Mouse (Mus musculus): ENCODE data around the gene Slc35e4. TPM values are rescaled to one million over a fixed set of nuclear protein-coding genes. Genes with fewer than 3 reads are reported as not detected.

Gene Slc35e4
- total RNA-seq, 2 experiments from 2014 or later = 18.4 to 19.6 TPM

DNA sequence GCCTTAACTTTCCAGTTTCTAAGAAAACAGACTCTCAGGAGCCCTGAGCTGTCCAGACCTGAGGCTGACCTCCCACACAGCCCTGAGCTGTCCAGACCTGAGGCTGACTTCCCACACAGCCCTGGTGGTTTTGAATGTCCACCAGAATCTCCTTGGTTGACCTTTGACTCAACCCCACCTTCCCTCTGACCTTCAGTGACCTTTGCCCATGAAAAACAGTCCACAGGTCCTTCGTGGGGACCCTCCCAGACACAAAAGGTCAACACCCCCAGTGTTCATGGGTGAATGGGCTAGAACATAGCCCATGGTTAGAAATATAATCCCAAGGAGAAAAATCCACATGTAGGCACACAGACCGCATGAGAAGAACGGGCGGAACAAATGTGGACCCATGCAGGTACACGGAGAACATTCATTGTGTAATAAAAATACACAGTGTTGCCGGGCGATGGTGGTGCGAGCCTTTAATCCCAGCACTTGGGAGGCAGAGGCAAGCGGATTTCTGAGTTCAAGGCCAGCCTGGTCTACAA is 19.4 kb upstream of the Slc35e4 start:
- Histone ChIP-seq H3K27ac (no peak overlapping the region), H3K4me3 (no peak overlapping the region)
- no peak for TF ChIP-seq CTCF (IDR thresholded peaks at IDR 0.05)
- no peak for DNase-seq
- intact Hi-C loops (cut with DNase I) = no loop called here

- peak within 1 kb of the TSS; percentile 70 for H3K27ac ChIP-seq
- DNase-seq = peak; percentile 92
- no peak for TF ChIP-seq CTCF (IDR thresholded peaks at IDR 0.05)
- H3K4me3 ChIP-seq = peak within 1 kb of the TSS; percentile 76
- intact Hi-C loops (cut with DNase I) = no loop called here
Observed at GRCm38 (mm10) chr11:3931511-3932211, 17.2 kb upstream of the Slc35e4 start, which contains the start of gene Tcn2. Gene Tcn2 (minus strand): TSS chr11:3932159.

- no peak for TF ChIP-seq CTCF (IDR thresholded peaks at IDR 0.05)
- H3K27ac ChIP-seq = peak overlapping the region; percentile 70; the same call in 1 of the 2 replicates
- peak overlapping the region; percentile 76 for H3K4me3 ChIP-seq
- DNase-seq = no peak
- intact Hi-C loops (cut with DNase I) = no loop called here
Observed at GRCm38 (mm10) chr11:3930931-3931330, 16.5 kb upstream of the Slc35e4 start.

- DNase-seq = no peak
- no peak overlapping the region for H3K4me3 ChIP-seq
- no peak overlapping the region for H3K27ac ChIP-seq
- no peak for TF ChIP-seq CTCF (IDR thresholded peaks at IDR 0.05)
- intact Hi-C loops (cut with DNase I) = no loop called here
Observed at GRCm38 (mm10) chr11:3930019-3930418, 15.6 kb upstream of the Slc35e4 start.

DNA sequence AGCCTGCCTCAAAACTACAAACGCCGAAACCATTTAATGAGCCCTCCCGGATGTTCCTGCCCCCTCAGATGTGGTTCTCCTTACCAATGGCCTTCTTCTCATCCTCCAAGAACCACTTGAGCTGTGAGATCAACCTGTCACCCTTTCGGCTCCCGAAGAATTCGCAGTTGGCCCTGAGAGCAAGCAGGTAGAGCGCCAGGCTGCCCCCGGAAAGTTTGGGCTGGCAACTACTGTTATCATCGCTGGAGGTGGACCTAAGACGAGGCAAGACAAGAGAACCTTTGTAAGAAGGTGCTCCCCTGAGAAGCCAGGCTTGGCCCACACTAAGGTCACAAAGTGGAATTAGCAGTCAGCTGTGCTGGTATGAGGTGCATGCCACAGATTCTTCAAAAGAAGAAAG is 11.5 kb upstream of the Slc35e4 start:
- Histone ChIP-seq H3K27ac (no peak overlapping the region), H3K4me3 (no peak overlapping the region)
- TF ChIP-seq CTCF (IDR thresholded peaks at IDR 0.05) = no peak
- intact Hi-C loops (cut with DNase I) = no loop called here
- no peak for DNase-seq

DNA sequence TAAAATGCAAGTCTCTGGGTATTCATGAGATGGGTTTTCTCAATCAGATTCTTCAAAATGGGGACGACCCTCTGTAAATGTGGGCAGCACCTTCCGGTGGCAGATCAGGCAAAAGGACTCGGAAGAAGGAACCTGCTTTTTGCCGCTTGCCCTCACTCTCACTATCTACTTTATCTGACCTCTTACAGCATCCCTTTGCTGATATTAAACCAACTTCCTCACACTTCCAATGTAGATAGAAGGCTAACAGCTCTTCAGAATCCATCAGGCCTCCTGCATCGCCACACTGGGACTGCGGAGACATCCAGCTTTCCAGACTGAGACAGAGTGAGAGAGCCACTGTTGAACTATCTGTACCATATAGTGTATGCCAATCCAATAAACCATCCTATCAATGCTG is 8.3 kb upstream of the Slc35e4 start:
- Histone ChIP-seq H3K27ac (no peak overlapping the region), H3K4me3 (no peak overlapping the region)
- intact Hi-C loops (cut with DNase I) = loop anchor here (5.0 kb wide), 1 partner anchor 210 kb away; no protein-coding TSS in a partner anchor
- TF ChIP-seq CTCF (IDR thresholded peaks at IDR 0.05) = no peak
- no peak for DNase-seq

DNA sequence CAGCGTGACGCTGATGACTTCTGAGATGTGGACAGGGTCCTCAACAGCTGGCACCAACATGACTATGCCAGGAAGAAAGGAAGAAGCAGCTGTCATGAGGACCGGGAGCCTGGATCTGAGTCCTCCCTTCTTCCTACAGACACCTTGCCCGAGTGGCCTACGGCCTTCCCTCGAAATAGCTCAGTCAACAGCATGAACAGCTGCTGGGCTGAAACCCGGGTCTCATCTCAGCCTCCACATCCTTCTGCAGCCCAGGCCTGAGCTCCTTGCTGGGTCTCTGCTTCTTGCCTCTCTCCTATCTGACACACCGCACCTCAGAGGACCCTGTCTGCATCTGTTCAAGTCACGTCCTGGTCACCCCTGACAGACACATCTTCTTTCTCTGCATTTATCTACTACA is 7.7 kb upstream of the Slc35e4 start:
- TF ChIP-seq CTCF (IDR thresholded peaks at IDR 0.05) = no peak
- intact Hi-C loops (cut with DNase I) = loop anchor here (5.0 kb wide), 1 partner anchor 210 kb away; no protein-coding TSS in a partner anchor
- no peak overlapping the region for H3K4me3 ChIP-seq
- H3K27ac ChIP-seq = no peak overlapping the region
- DNase-seq = no peak

GRCm38 (mm10) chr11:3921281-3921850 is 6.9 kb upstream of the Slc35e4 start:
- DNase-seq = peak; percentile 44
- intact Hi-C loops (cut with DNase I) = loop anchor here (5.0 kb wide), 1 partner anchor 209 kb away; no protein-coding TSS in a partner anchor
- Histone ChIP-seq H3K27ac (no peak overlapping the region), H3K4me3 (no peak overlapping the region)
- TF ChIP-seq CTCF (IDR thresholded peaks at IDR 0.05) = peak; percentile 80

DNA sequence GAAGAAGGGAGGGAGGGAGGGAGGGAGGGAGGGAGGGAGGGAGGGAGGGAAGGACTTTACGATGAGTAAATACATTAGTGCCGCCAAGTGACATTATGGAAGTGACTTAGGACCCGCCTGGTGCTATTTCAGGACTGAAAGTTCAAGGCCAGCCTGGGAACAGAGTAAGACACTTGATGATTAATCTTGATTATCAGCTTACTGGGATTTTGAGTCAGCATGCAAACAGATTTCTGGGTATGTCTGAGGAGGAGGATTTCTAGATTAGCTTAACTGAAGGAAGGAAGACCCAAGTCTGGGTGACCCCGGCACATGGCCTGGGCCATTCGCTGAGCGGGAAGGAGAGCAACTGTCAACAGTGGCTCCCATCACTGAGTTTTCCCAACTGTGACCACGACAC is 6.0 kb upstream of the Slc35e4 start:
- DNase-seq = no peak
- intact Hi-C loops (cut with DNase I) = loop anchor here (5.0 kb wide), 1 partner anchor 208 kb away; no protein-coding TSS in a partner anchor
- Histone ChIP-seq H3K4me3 (no peak overlapping the region), H3K27ac (no peak overlapping the region)
- no peak for TF ChIP-seq CTCF (IDR thresholded peaks at IDR 0.05)

DNA sequence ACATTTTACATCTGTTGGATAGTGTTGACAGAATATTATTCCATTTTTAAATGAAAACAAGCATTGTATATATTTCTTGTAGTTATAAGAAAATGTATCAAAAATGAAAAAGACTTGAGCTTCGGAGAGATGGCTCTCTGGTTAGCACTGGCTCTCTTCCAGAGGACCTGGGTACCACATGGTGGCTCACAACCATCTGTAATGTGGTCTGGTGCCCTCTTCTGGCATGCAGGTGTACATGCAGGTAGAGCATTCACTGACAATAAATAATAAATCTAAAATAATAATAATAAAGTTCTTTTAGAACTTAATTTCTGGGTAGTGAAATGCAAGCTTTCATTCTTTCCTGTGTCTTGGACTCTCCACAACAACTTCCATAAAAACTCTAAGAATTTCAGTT is 4.3 kb upstream of the Slc35e4 start:
- intact Hi-C loops (cut with DNase I) = loop anchor here (5.0 to 10.0 kb wide), 2 partner anchors 41 to 114 kb away; no protein-coding TSS in a partner anchor
- no peak overlapping the region for H3K27ac ChIP-seq
- DNase-seq = no peak
- no peak overlapping the region for H3K4me3 ChIP-seq
- TF ChIP-seq CTCF (IDR thresholded peaks at IDR 0.05) = peak; percentile 65

DNA sequence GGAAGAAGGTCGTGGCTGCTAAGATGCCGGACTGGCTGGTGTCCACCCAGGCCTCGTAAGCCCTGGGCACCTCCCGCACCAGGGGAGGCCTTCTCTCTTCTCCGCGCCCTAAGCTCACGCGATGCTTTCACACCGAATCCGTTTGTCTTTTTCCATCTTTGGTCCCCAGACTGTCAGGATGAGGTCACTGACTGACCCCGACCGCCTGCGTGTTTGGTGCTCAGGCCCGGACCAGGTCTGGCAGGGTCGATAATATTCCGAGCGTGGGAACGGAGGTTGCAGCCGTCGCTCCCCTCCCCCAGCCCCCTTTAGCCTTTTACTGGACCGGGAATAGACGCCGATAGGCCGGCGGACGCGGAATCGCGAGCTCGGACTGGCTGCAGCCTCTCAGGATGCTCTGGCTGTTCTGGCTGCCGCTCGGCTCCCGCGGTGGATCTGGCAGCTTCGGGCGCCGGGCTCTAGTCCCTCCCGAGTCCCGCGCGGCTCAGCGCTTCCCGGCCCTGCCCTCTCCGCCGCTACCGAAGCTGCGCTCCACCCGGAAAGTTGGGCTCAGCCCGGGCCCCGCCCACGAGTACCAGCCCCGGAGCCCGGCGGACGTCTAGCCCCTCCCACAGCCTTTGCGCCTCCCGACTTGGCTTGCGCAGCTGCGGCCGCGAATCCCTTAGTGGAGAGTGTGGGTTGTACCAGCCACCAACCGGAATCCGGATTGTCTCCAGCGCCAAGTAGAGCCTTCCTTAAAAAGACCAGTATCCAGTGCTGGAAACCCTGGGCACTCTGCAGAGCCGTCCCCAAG is 952 bp downstream of the Slc35e4 start:
- DNase-seq = peak; percentile 98
- Histone ChIP-seq H3K4me3 (peak overlapping the region; percentile 89), H3K27ac (peak overlapping the region; percentile 92)
- intact Hi-C loops (cut with DNase I) = loop anchor here (2.0 to 10.0 kb wide), 2 partner anchors 19 to 109 kb away; partner anchors contain the start of genes 4921536K21Rik and Dusp18
- TF ChIP-seq CTCF (IDR thresholded peaks at IDR 0.05) = no peak

DNA sequence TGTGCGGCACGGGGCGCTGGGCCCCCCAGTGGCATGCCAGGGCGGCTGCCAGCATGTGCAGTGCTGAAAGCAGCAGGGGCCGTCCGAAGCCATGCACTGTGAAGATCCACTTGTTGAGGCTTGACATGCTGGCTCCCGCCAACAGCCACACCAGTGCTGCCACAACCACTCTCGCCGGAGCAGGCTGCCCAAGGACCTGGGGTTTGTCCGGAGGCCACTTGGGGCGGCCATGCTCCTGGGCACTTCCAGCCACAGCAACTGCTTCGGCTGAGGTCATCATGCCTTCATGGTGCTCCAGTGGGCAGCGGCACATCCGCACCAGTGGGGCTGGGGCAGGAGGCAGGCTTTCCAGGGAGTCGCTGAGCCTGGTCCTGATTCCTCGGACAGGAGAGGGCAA is 1.6 kb downstream of the Slc35e4 start:
- peak overlapping the region; percentile 89 for H3K4me3 ChIP-seq
- H3K27ac ChIP-seq = peak overlapping the region; percentile 92
- peak; percentile 70 for DNase-seq
- intact Hi-C loops (cut with DNase I) = loop anchor here (2.0 to 10.0 kb wide), 2 partner anchors 18 to 108 kb away; partner anchors contain the start of genes 4921536K21Rik and Dusp18
- no peak for TF ChIP-seq CTCF (IDR thresholded peaks at IDR 0.05)

Data from gastrocnemius, adult 2 months (tissue).